Mouse (Mus musculus) layer of hippocampus, adult 18-20 months (tissue): ENCODE results near the gene Mylk. TPM values are rescaled to one million over a fixed set of nuclear protein-coding genes. Genes with fewer than 3 reads are reported as not detected.
"Not testable (repeated sequence)": the region's sequence is repeated elsewhere in the genome, so short reads cannot be mapped to it uniquely, and the experiment has no call there.

ENCODE experiments used
- DNase-seq, 2 experiments: peaks; one replicate each; pipeline ENCODE4 v3.0.0; 2022; ENCODE audit warnings: low spot score in 2 of 2
- total RNA-seq, 2 experiments: library from RNA; stranded (reverse); gene quantifications; 2 replicates each; pipeline ENCODE4 v1.2.3; 2021

The Mylk gene
- total RNA-seq, 2 experiments from 2014 or later = 13.8 to 14.8 TPM

GRCm38 (mm10) chr16:34767443-34767842 is 22.4 kb downstream of the Mylk start:
- no peak for DNase-seq

GRCm38 (mm10) chr16:34768436-34768835 is 23.4 kb downstream of the Mylk start:
- no peak for DNase-seq

- DNase-seq = no peak
Observed at GRCm38 (mm10) chr16:34770127-34770526, 25.1 kb downstream of the Mylk start.

GRCm38 (mm10) chr16:34772445-34773032 is 27.5 kb downstream of the Mylk start:
- peak in 1 of 2 experiments; percentile 44 for DNase-seq

- no peak for DNase-seq
Observed at GRCm38 (mm10) chr16:34782442-34782841, 37.4 kb downstream of the Mylk start.

GRCm38 (mm10) chr16:34783536-34783935 is 38.5 kb downstream of the Mylk start:
- DNase-seq = no peak

- no peak for DNase-seq
Observed at GRCm38 (mm10) chr16:34784675-34785074, 39.7 kb downstream of the Mylk start.

GRCm38 (mm10) chr16:34792555-34792954 is 47.5 kb downstream of the Mylk start:
- no peak for DNase-seq

- DNase-seq = no peak
Observed at GRCm38 (mm10) chr16:34793000-34793399, 48.0 kb downstream of the Mylk start.

- peak in 1 of 2 experiments; percentile 4 for DNase-seq
Observed at GRCm38 (mm10) chr16:34801222-34801621, 56.2 kb downstream of the Mylk start.

- DNase-seq = no peak
Observed at GRCm38 (mm10) chr16:34804286-34805010, 59.4 kb downstream of the Mylk start.

- DNase-seq = no peak
Observed at GRCm38 (mm10) chr16:34806883-34807767, 62.1 kb downstream of the Mylk start.

GRCm38 (mm10) chr16:34807768-34808275 is 62.8 kb downstream of the Mylk start:
- DNase-seq = no peak

- DNase-seq = no peak
Observed at GRCm38 (mm10) chr16:34812165-34812564, 67.2 kb downstream of the Mylk start.

- DNase-seq = not testable (repeated sequence)
Observed at GRCm38 (mm10) chr16:34813161-34813560, 68.2 kb downstream of the Mylk start.

- no peak for DNase-seq
Observed at GRCm38 (mm10) chr16:34813570-34813969, 68.6 kb downstream of the Mylk start.

GRCm38 (mm10) chr16:34814612-34815011 is 69.6 kb downstream of the Mylk start:
- DNase-seq = no peak

- no peak for DNase-seq
Observed at GRCm38 (mm10) chr16:34816548-34816947, 71.5 kb downstream of the Mylk start.

- DNase-seq = no peak
Observed at GRCm38 (mm10) chr16:34825111-34825744, 80.2 kb downstream of the Mylk start.

- DNase-seq = no peak
Observed at GRCm38 (mm10) chr16:34834477-34834876, 89.5 kb downstream of the Mylk start.
